Mouse (Mus musculus): ENCODE data around the gene Mcoln3. TPM values are rescaled to one million over a fixed set of nuclear protein-coding genes. Genes with fewer than 3 reads are reported as not detected.

Gene Mcoln3
- polyA plus RNA-seq, 1 experiment from 2014 or later = 3.6 TPM

- peaks cover 13% of the 10 kb centered on the region for H3K27me3 ChIP-seq (ENCODE audit: control insufficient read depth, insufficient read depth, low read length)
- peak overlapping the region; percentile 62; the same call in 1 of the 2 replicates for H3K9ac ChIP-seq (ENCODE audit: low read length)
- no peak overlapping the region; the same call in 1 of the 2 replicates for H3K4me3 ChIP-seq (ENCODE audit: low read depth, low read length)
- no peaks in the 10 kb centered on the region for H3K36me3 ChIP-seq (ENCODE audit: control insufficient read depth, insufficient read depth, low read length)
- 39% methylated on average over 3 of the region's 3 CpGs for WGBS
- 0 out of 2 replicates have a peak, but pooled peaks cover 2% of the 10 kb centered on the region for H3K4me1 ChIP-seq (ENCODE audit: control insufficient read depth, insufficient read depth, low read length)
- DNase-seq (ENCODE audit: low spot score, missing footprints) (no peak), ATAC-seq (ENCODE audit: low FRiP score) (no peak)
- H3K9me3 ChIP-seq (ENCODE audit: control insufficient read depth, low read length) = no peaks in the 10 kb centered on the region
- H3K27ac ChIP-seq (ENCODE audit: low read depth, low read length) = no peak overlapping the region
- peak overlapping the region; percentile 44; the same call in 1 of the 2 replicates for H3K4me2 ChIP-seq
Observed at GRCm38 (mm10) chr3:146122125-146122420, 4.8 kb downstream of the Mcoln3 start.

- 89% methylated on average over 8 of the region's 8 CpGs for WGBS
- ATAC-seq (ENCODE audit: low FRiP score) (no peak), DNase-seq (ENCODE audit: low spot score, missing footprints) (no peak)
- Histone ChIP-seq H3K9ac (ENCODE audit: low read length) (no peak overlapping the region), H3K36me3 (ENCODE audit: control insufficient read depth, insufficient read depth, low read length) (no peaks in the 10 kb centered on the region), H3K4me1 (ENCODE audit: control insufficient read depth, insufficient read depth, low read length) (0 out of 2 replicates have a peak, but pooled peaks cover 2% of the 10 kb centered on the region), H3K27ac (ENCODE audit: low read depth, low read length) (no peak overlapping the region), H3K4me3 (ENCODE audit: low read depth, low read length) (no peak overlapping the region), H3K4me2 (no peak overlapping the region), H3K9me3 (ENCODE audit: control insufficient read depth, low read length) (no peaks in the 10 kb centered on the region), H3K27me3 (ENCODE audit: control insufficient read depth, insufficient read depth, low read length) (peaks cover 5% of the 10 kb centered on the region; the same call in 1 of the 2 replicates)
Observed at GRCm38 (mm10) chr3:146122807-146123463, 5.7 kb downstream of the Mcoln3 start.

GRCm38 (mm10) chr3:146123464-146123825 is 6.2 kb downstream of the Mcoln3 start:
- H3K4me3 ChIP-seq (ENCODE audit: low read depth, low read length) = no peak overlapping the region
- 0 out of 2 replicates have a peak, but pooled peaks cover 2% of the 10 kb centered on the region for H3K4me1 ChIP-seq (ENCODE audit: control insufficient read depth, insufficient read depth, low read length)
- no peaks in the 10 kb centered on the region for H3K9me3 ChIP-seq (ENCODE audit: control insufficient read depth, low read length)
- H3K27ac ChIP-seq (ENCODE audit: low read depth, low read length) = no peak overlapping the region
- no peaks in the 10 kb centered on the region; the same call in 1 of the 2 replicates for H3K27me3 ChIP-seq (ENCODE audit: control insufficient read depth, insufficient read depth, low read length)
- H3K4me2 ChIP-seq = no peak overlapping the region
- ATAC-seq (ENCODE audit: low FRiP score) (no peak), DNase-seq (ENCODE audit: low spot score, missing footprints) (no peak)
- 82% methylated on average over 9 of the region's 9 CpGs for WGBS
- no peaks in the 10 kb centered on the region for H3K36me3 ChIP-seq (ENCODE audit: control insufficient read depth, insufficient read depth, low read length)
- H3K9ac ChIP-seq (ENCODE audit: low read length) = no peak overlapping the region

- H3K9ac ChIP-seq (ENCODE audit: low read length) = no peak overlapping the region
- H3K4me3 ChIP-seq (ENCODE audit: low read depth, low read length) = no peak overlapping the region
- 73% methylated on average over 6 of the region's 6 CpGs for WGBS
- no peaks in the 10 kb centered on the region for H3K9me3 ChIP-seq (ENCODE audit: control insufficient read depth, low read length)
- H3K27ac ChIP-seq (ENCODE audit: low read depth, low read length) = no peak overlapping the region
- no peak for ATAC-seq (ENCODE audit: low FRiP score)
- H3K4me2 ChIP-seq = no peak overlapping the region
- H3K27me3 ChIP-seq (ENCODE audit: control insufficient read depth, insufficient read depth, low read length) = no peaks in the 10 kb centered on the region
- H3K4me1 ChIP-seq (ENCODE audit: control insufficient read depth, insufficient read depth, low read length) = no peaks in the 10 kb centered on the region
- H3K36me3 ChIP-seq (ENCODE audit: control insufficient read depth, insufficient read depth, low read length) = no peaks in the 10 kb centered on the region
- no peak for DNase-seq (ENCODE audit: low spot score, missing footprints)
Observed at GRCm38 (mm10) chr3:146127205-146127604, 10.0 kb downstream of the Mcoln3 start.

DNA sequence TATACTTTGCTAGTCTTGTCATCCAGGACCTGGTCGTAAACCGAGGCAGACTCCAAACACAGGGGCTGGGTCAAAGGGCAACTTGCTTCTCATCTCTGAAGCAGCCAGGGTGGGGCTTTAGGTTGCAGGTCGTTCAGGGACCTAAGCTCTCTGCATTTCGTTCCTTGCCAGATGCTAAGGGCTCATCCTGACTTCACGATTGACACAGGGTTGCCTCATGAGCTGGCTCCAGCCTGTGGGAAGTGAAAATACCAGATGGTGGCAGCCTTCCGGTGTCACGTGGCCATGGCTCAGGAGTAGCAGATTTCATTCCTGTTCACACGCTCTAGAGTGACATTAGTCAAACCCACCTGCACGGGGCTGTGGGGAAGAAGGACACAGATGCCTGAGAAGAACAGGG is 17.6 kb downstream of the Mcoln3 start:
- Histone ChIP-seq H3K27me3 (ENCODE audit: control insufficient read depth, insufficient read depth, low read length) (no peaks in the 10 kb centered on the region), H3K4me1 (ENCODE audit: control insufficient read depth, insufficient read depth, low read length) (no peaks in the 10 kb centered on the region), H3K9ac (ENCODE audit: low read length) (no peak overlapping the region), H3K4me2 (no peak overlapping the region), H3K36me3 (ENCODE audit: control insufficient read depth, insufficient read depth, low read length) (no peaks in the 10 kb centered on the region), H3K9me3 (ENCODE audit: control insufficient read depth, low read length) (no peaks in the 10 kb centered on the region), H3K4me3 (ENCODE audit: low read depth, low read length) (no peak overlapping the region), H3K27ac (ENCODE audit: low read depth, low read length) (no peak overlapping the region)
- WGBS = 82% methylated on average over 9 of the region's 9 CpGs
- ATAC-seq (ENCODE audit: low FRiP score) (no peak), DNase-seq (ENCODE audit: low spot score, missing footprints) (no peak)

GRCm38 (mm10) chr3:146135417-146135816 is 18.2 kb downstream of the Mcoln3 start:
- Histone ChIP-seq H3K4me2 (no peak overlapping the region), H3K9me3 (ENCODE audit: control insufficient read depth, low read length) (no peaks in the 10 kb centered on the region), H3K4me3 (ENCODE audit: low read depth, low read length) (no peak overlapping the region), H3K4me1 (ENCODE audit: control insufficient read depth, insufficient read depth, low read length) (no peaks in the 10 kb centered on the region), H3K9ac (ENCODE audit: low read length) (no peak overlapping the region), H3K27ac (ENCODE audit: low read depth, low read length) (no peak overlapping the region), H3K36me3 (ENCODE audit: control insufficient read depth, insufficient read depth, low read length) (no peaks in the 10 kb centered on the region), H3K27me3 (ENCODE audit: control insufficient read depth, insufficient read depth, low read length) (no peaks in the 10 kb centered on the region)
- DNase-seq (ENCODE audit: low spot score, missing footprints) (no peak), ATAC-seq (ENCODE audit: low FRiP score) (no peak)
- 93% methylated on average over 2 of the region's 2 CpGs for WGBS

GRCm38 (mm10) chr3:146136422-146136821 is 19.2 kb downstream of the Mcoln3 start:
- no peaks in the 10 kb centered on the region for H3K27me3 ChIP-seq (ENCODE audit: control insufficient read depth, insufficient read depth, low read length)
- H3K4me1 ChIP-seq (ENCODE audit: control insufficient read depth, insufficient read depth, low read length) = no peaks in the 10 kb centered on the region
- no peak overlapping the region for H3K9ac ChIP-seq (ENCODE audit: low read length)
- DNase-seq (ENCODE audit: low spot score, missing footprints) (no peak), ATAC-seq (ENCODE audit: low FRiP score) (no peak)
- no peak overlapping the region for H3K4me2 ChIP-seq
- no peak overlapping the region for H3K27ac ChIP-seq (ENCODE audit: low read depth, low read length)
- WGBS = 37% methylated on average over 10 of the region's 10 CpGs
- H3K9me3 ChIP-seq (ENCODE audit: control insufficient read depth, low read length) = no peaks in the 10 kb centered on the region
- no peaks in the 10 kb centered on the region for H3K36me3 ChIP-seq (ENCODE audit: control insufficient read depth, insufficient read depth, low read length)
- H3K4me3 ChIP-seq (ENCODE audit: low read depth, low read length) = no peak overlapping the region

- Histone ChIP-seq H3K9me3 (ENCODE audit: control insufficient read depth, low read length) (no peaks in the 10 kb centered on the region), H3K4me3 (ENCODE audit: low read depth, low read length) (no peak overlapping the region), H3K27ac (ENCODE audit: low read depth, low read length) (no peak overlapping the region), H3K9ac (ENCODE audit: low read length) (no peak overlapping the region), H3K27me3 (ENCODE audit: control insufficient read depth, insufficient read depth, low read length) (no peaks in the 10 kb centered on the region), H3K4me2 (no peak overlapping the region), H3K4me1 (ENCODE audit: control insufficient read depth, insufficient read depth, low read length) (no peaks in the 10 kb centered on the region), H3K36me3 (ENCODE audit: control insufficient read depth, insufficient read depth, low read length) (no peaks in the 10 kb centered on the region)
- peak; percentile 57 for DNase-seq (ENCODE audit: low spot score, missing footprints)
- ATAC-seq (ENCODE audit: low FRiP score) = no peak
- 95% methylated on average over 7 of the region's 7 CpGs for WGBS
Observed at GRCm38 (mm10) chr3:146140276-146140675, 23.0 kb downstream of the Mcoln3 start.

DNA sequence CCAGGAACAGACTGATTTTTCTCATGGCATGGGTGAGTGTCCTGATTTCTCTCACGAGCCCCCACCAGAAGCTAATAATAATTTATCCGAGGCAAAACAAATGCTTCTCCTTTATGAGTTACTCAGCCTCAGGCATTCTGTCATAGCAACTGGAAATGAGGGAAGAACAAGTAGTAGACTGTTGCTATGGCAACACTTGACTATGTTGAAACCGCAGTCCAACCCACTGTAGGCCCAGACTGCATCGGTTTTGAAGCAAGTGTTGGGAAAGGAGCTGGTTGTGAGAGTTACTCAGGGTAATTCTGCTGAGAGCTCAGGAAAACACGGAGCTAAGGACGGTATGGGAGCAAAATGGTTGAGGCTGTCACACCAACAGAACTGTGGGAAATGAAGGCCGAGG is 25.3 kb downstream of the Mcoln3 start:
- H3K4me2 ChIP-seq = no peak overlapping the region
- DNase-seq (ENCODE audit: low spot score, missing footprints) (no peak), ATAC-seq (ENCODE audit: low FRiP score) (no peak)
- no peaks in the 10 kb centered on the region for H3K4me1 ChIP-seq (ENCODE audit: control insufficient read depth, insufficient read depth, low read length)
- no peaks in the 10 kb centered on the region for H3K27me3 ChIP-seq (ENCODE audit: control insufficient read depth, insufficient read depth, low read length)
- no peaks in the 10 kb centered on the region for H3K36me3 ChIP-seq (ENCODE audit: control insufficient read depth, insufficient read depth, low read length)
- H3K27ac ChIP-seq (ENCODE audit: low read depth, low read length) = no peak overlapping the region
- no peak overlapping the region for H3K9ac ChIP-seq (ENCODE audit: low read length)
- WGBS = 84% methylated on average over 7 of the region's 7 CpGs
- H3K9me3 ChIP-seq (ENCODE audit: control insufficient read depth, low read length) = no peaks in the 10 kb centered on the region
- H3K4me3 ChIP-seq (ENCODE audit: low read depth, low read length) = no peak overlapping the region
